Mouse (Mus musculus) liver, postnatal 0 days (tissue): ENCODE data around the gene Taok1.

Source experiments
- CTCF ChIP-seq: sonication (generic); IDR thresholded peaks from 2 replicates; pipeline ENCODE4 v1.5.1; 2016; ENCODE audit warnings: antibody characterized with exemption, low read depth
- EP300 ChIP-seq: IDR thresholded peaks from 2 replicates; pipeline ENCODE4 v1.6.1; 2016; ENCODE audit warnings: antibody characterized with exemption, low read depth, mild to moderate bottlenecking

- no peak for TF ChIP-seq CTCF
- TF ChIP-seq EP300: no peak
Measured at GRCm38 (mm10) chr11:77483043-77483442, 124.6 kb downstream of the Taok1 start.
